Mouse (Mus musculus): ENCODE measurements around the gene Mylk3.

DNA sequence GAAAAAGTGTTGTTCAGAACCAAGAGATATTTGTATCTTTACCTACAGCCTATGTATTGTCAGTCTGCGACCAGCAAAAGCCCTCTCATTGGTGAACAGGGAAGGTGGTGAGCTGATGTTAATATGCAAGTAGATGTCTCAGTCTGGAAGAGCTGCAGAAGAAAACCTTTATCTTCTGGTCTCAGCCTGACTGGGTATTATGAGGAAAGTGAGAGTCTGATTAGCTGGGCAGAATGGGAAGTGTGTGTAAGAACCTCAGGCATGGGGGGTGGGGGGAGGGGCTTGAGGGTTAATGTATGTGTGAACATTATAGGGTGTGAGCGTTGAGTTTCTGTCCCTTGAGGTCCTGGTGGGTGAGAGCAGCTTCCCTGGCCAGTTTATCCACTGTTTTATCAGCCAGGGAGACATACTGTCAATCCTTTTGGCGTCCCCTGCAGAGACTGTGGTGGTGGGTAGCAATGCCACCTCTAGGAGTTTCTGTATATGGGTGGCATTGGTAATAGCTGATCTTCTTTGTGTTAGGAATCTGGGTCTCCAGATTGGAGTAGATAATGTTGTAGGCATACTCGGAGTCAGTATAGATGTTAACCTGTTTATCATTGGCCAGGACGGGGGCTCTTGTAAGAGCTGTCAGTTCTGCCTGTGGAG is 10.4 kb upstream of the Mylk3 start:
- TF ChIP-seq POLR2A (IDR thresholded peaks at IDR 0.05; ENCODE audit: insufficient read depth, low read depth, low read length) (no peak), CTCF (IDR thresholded peaks at IDR 0.05; ENCODE audit: insufficient read depth, low read depth, low read length) (no peak)
